Mouse (Mus musculus): ENCODE results near the gene Pla2r1.

DNA sequence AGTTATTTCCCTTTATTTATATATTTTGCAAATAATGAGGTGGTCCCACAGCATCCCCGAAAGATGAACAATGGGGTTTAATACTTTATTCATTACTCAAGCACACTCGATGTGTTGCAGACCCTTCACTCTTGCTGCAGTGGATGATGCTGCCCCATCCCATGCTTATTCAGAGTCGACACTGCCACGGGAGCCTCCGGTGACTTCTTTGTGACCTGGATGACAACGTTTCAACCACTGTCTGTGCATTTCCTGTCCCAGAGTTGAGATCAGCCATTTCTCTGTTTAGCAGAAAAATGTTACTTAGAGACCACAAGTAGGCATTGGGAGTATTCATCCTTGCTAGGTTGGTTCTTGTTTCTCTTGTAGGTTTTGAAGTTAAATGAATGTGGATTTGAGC, 159.3 kb downstream of the Pla2r1 start:
- TF ChIP-seq POLR2A (IDR thresholded peaks at IDR 0.05; ENCODE audit: borderline replicate concordance, extremely low read depth, insufficient read depth, insufficient read length, poor library complexity, severe bottlenecking) (no peak), CTCF (IDR thresholded peaks at IDR 0.05; ENCODE audit: borderline replicate concordance, extremely low read depth, insufficient read depth, insufficient read length) (no peak)
